Mouse (Mus musculus) heart, adult 8-10 months (tissue): ENCODE measurements around the gene Creg1. TPM values are rescaled to one million over a fixed set of nuclear protein-coding genes. Genes with fewer than 3 reads are reported as not detected.

ENCODE experiments used
- total RNA-seq, 4 experiments: library from RNA; stranded (reverse); gene quantifications; 2 replicates each; pipeline ENCODE4 v1.2.4; 2022

The Creg1 gene
- total RNA-seq, 4 experiments from 2014 or later = 98.7 to 109 (median 103) TPM

Other genes with a start within 250 kb of the Creg1 start
- 10 to 100 TPM; 12.3 to 13.6 (median 12.4) TPM for gene Mpzl1, start 129.2 kb upstream of the Creg1 start, total RNA-seq
- gene Rcsd1, start 54.0 kb upstream of the Creg1 start, total RNA-seq = 10 to 100 TPM; 64.0 to 99.3 (median 73.2) TPM
- gene Cd247, start 24.9 kb downstream of the Creg1 start, total RNA-seq = 1 to 10 TPM in 1 of 4 experiments, under 1 TPM in 3; 0.16 to 1.1 (median 0.46) TPM
- gene Pou2f1, start 238.9 kb downstream of the Creg1 start, total RNA-seq = 10 to 100 TPM in 3 of 4 experiments, 1 to 10 TPM in 1; 9.7 to 16.5 (median 11.5) TPM